Comparison of ENCODE assay signal across 11 mouse cellular contexts in genomic region chr19:5723934-5724548, GRCm38 (mm10). TPM values are rescaled to one million over a fixed set of nuclear protein-coding genes. Genes with fewer than 3 reads are reported as not detected.
DNase-seq lines count a peak whose midpoint lies in the region; ATAC-seq and TF ChIP-seq lines count a peak whose summit lies in the region.
"Had no signal": no experiment of that assay in that cellular context is flagged by ENCODE, and none has a peak within 500 bp of the region (broad histone marks: within the 10 kb centered on the region; RNA-seq: fewer than 3 reads in every experiment).

No protein-coding gene starts in this region.

- no peak overlapping the region for H3K4me3 ChIP-seq in forebrain, embryonic 11.5 days (ENCODE audit: low read depth, low read length)
- H3K4me3 ChIP-seq in forebrain, postnatal 0 days (ENCODE audit: low read depth, low read length): no peak overlapping the region
- peak overlapping the region; percentile 53 for H3K4me3 ChIP-seq in lung, embryonic 16.5 days (ENCODE audit: low read length)
- H3K4me3 ChIP-seq in intestine, embryonic 15.5 days (replicated peaks): peak overlapping the region; percentile 53
- H3K4me3 ChIP-seq in neural tube, embryonic 15.5 days (replicated peaks): 0 out of 2 replicates have a peak overlapping the region, but pooled peaks have one; percentile 35

- TF ChIP-seq CTCF in forebrain, postnatal 0 days (IDR thresholded peaks at IDR 0.05; ENCODE audit: low read depth): no peak

- 77% methylated on average over 4 of the region's 4 CpGs for WGBS in forebrain, embryonic 11.5 days
- WGBS in forebrain, postnatal 0 days: 75% methylated on average over 4 of the region's 4 CpGs
- 62% methylated on average over 4 of the region's 4 CpGs for WGBS in lung, embryonic 16.5 days
- WGBS in intestine, embryonic 15.5 days: 59% methylated on average over 4 of the region's 4 CpGs
- 68% methylated on average over 4 of the region's 4 CpGs for WGBS in neural tube, embryonic 15.5 days

- H3K9me3 ChIP-seq in forebrain, embryonic 11.5 days (ENCODE audit: control insufficient read depth, low read length): no peaks in the 10 kb centered on the region
- no peaks in the 10 kb centered on the region for H3K9me3 ChIP-seq in forebrain, postnatal 0 days (ENCODE audit: low read length)
- H3K9me3 ChIP-seq in lung, embryonic 16.5 days (ENCODE audit: control insufficient read depth, low read length): no peaks in the 10 kb centered on the region
- no peaks in the 10 kb centered on the region for H3K9me3 ChIP-seq in intestine, embryonic 15.5 days
- H3K9me3 ChIP-seq in neural tube, embryonic 15.5 days (replicated peaks): no peaks in the 10 kb centered on the region

- no peaks in the 10 kb centered on the region for H3K27me3 ChIP-seq in forebrain, embryonic 11.5 days (ENCODE audit: control insufficient read depth, insufficient read depth, low read length)
- no peaks in the 10 kb centered on the region for H3K27me3 ChIP-seq in forebrain, postnatal 0 days (ENCODE audit: insufficient read depth, low read length)
- no peaks in the 10 kb centered on the region for H3K27me3 ChIP-seq in lung, embryonic 16.5 days (ENCODE audit: control insufficient read depth, insufficient read depth, low read depth, low read length)
- no peaks in the 10 kb centered on the region for H3K27me3 ChIP-seq in intestine, embryonic 15.5 days (replicated peaks)
- no peaks in the 10 kb centered on the region for H3K27me3 ChIP-seq in neural tube, embryonic 15.5 days (replicated peaks)

- H3K4me1 ChIP-seq in forebrain, embryonic 11.5 days (replicated peaks; ENCODE audit: control insufficient read depth, insufficient read depth, low read length): peaks cover 19% of the 10 kb centered on the region; the same call in 1 of the 2 replicates
- peaks cover 20% of the 10 kb centered on the region for H3K4me1 ChIP-seq in forebrain, postnatal 0 days (ENCODE audit: insufficient read depth)
- H3K4me1 ChIP-seq in lung, embryonic 16.5 days (replicated peaks; ENCODE audit: control insufficient read depth, insufficient read depth, low read length): peaks cover 41% of the 10 kb centered on the region
- peaks cover 52% of the 10 kb centered on the region for H3K4me1 ChIP-seq in intestine, embryonic 15.5 days (replicated peaks)
- H3K4me1 ChIP-seq in neural tube, embryonic 15.5 days: peaks cover 49% of the 10 kb centered on the region

- no peak for ATAC-seq in forebrain, embryonic 11.5 days (replicated peaks; ENCODE audit: low FRiP score)
- ATAC-seq in forebrain, postnatal 0 days: no peak
- ATAC-seq in lung, embryonic 16.5 days (ENCODE audit: low read depth): no peak
- no peak for ATAC-seq in intestine, embryonic 15.5 days
- no peak for ATAC-seq in neural tube, embryonic 15.5 days (ENCODE audit: low FRiP score)

- H3K9ac ChIP-seq in forebrain, embryonic 11.5 days (ENCODE audit: low read length): peak overlapping the region; percentile 3; the same call in 1 of the 2 replicates
- no peak overlapping the region for H3K9ac ChIP-seq in forebrain, postnatal 0 days
- peak overlapping the region; percentile 79 for H3K9ac ChIP-seq in lung, embryonic 16.5 days (ENCODE audit: low read length)
- peak overlapping the region; percentile 75 for H3K9ac ChIP-seq in intestine, embryonic 15.5 days
- H3K9ac ChIP-seq in neural tube, embryonic 15.5 days (replicated peaks): 0 out of 2 replicates have a peak overlapping the region, but pooled peaks have one; percentile 18

- no peak for DNase-seq in forebrain, embryonic 11.5 days (ENCODE audit: low spot score)
- no peak for DNase-seq in forebrain, postnatal 0 days
- no peak for DNase-seq in lung, postnatal 10 days
- no peak for DNase-seq in frontal cortex, postnatal 36 days (ENCODE audit: low spot score in 2 of 2)
- no peak for DNase-seq in layer of hippocampus, adult 9-10 months (ENCODE audit: low spot score)
- DNase-seq: embryo, embryonic 11 days; midbrain, embryonic 14.5 days had no signal

- H3K27ac ChIP-seq in forebrain, embryonic 11.5 days (ENCODE audit: low read depth, low read length): no peak overlapping the region
- no peak overlapping the region for H3K27ac ChIP-seq in forebrain, postnatal 0 days (ENCODE audit: low read depth, low read length)
- 0 out of 2 replicates have a peak overlapping the region, but pooled peaks have one; percentile 81 for H3K27ac ChIP-seq in lung, embryonic 16.5 days (ENCODE audit: low read length)
- H3K27ac ChIP-seq in intestine, embryonic 15.5 days: peak overlapping the region; percentile 81
- no peak overlapping the region for H3K27ac ChIP-seq in neural tube, embryonic 15.5 days (replicated peaks)

- 0 out of 2 replicates have a peak overlapping the region, but pooled peaks have one; percentile 15 for H3K4me2 ChIP-seq in forebrain, embryonic 11.5 days (ENCODE audit: low read depth, low read length, severe bottlenecking)
- no peak overlapping the region for H3K4me2 ChIP-seq in forebrain, postnatal 0 days (ENCODE audit: low read depth)
- H3K4me2 ChIP-seq in lung, embryonic 16.5 days (ENCODE audit: low read depth, low read length): peak overlapping the region; percentile 63
- H3K4me2 ChIP-seq in intestine, embryonic 15.5 days (replicated peaks): peak overlapping the region; percentile 90
- H3K4me2 ChIP-seq in neural tube, embryonic 15.5 days: peak overlapping the region; percentile 89; the same call in 1 of the 2 replicates

- H3K36me3 ChIP-seq in forebrain, embryonic 11.5 days (ENCODE audit: control insufficient read depth, insufficient read depth, low read length): peaks cover 8% of the 10 kb centered on the region
- H3K36me3 ChIP-seq in forebrain, postnatal 0 days (ENCODE audit: insufficient read depth): peaks cover 49% of the 10 kb centered on the region
- H3K36me3 ChIP-seq in lung, embryonic 16.5 days (ENCODE audit: control insufficient read depth, insufficient read depth, low read length): peaks cover 18% of the 10 kb centered on the region
- peaks cover 31% of the 10 kb centered on the region for H3K36me3 ChIP-seq in intestine, embryonic 15.5 days
- peaks cover 47% of the 10 kb centered on the region for H3K36me3 ChIP-seq in neural tube, embryonic 15.5 days

RNA-seq across cellular contexts. Expression of gene Ehbp1l1, which starts 2.1 kb away (rescaled TPM):
- 6.8 and 7.4 TPM in 2 replicates for polyA plus RNA-seq in forebrain, embryonic 11.5 days (2014; fragmentation: Nextera tagmentation; extraction: Ambion mirVana)
- 28.5 and 33.2 TPM in 2 replicates for total RNA-seq in forebrain, postnatal 0 days (2014; rRNA removed)
- polyA plus RNA-seq in forebrain, postnatal 0 days (2015; fragmentation: Nextera tagmentation; extraction: Ambion mirVana): 41.3 and 53.0 TPM in 2 replicates
- 25.3 and 25.9 TPM in 2 replicates for polyA plus RNA-seq in lung, embryonic 16.5 days (2015; fragmentation: Nextera tagmentation; extraction: Ambion mirVana)
- 38.6 and 40.1 TPM in 2 replicates for polyA plus RNA-seq in intestine, embryonic 15.5 days (2015; fragmentation: Nextera tagmentation; extraction: Ambion mirVana)
- polyA plus RNA-seq in neural tube, embryonic 15.5 days (2015; fragmentation: Nextera tagmentation; extraction: Ambion mirVana): 15.9 and 18.6 TPM in 2 replicates

RNA-seq across cellular contexts. Expression of gene Fam89b, which starts 5.4 kb away (rescaled TPM):
- 140 and 162 TPM in 2 replicates for polyA plus RNA-seq in forebrain, embryonic 11.5 days (2014; fragmentation: Nextera tagmentation; extraction: Ambion mirVana)
- total RNA-seq in forebrain, postnatal 0 days (2014; rRNA removed): 169 and 172 TPM in 2 replicates
- 165 and 200 TPM in 2 replicates for polyA plus RNA-seq in forebrain, postnatal 0 days (2015; fragmentation: Nextera tagmentation; extraction: Ambion mirVana)
- polyA plus RNA-seq in lung, embryonic 16.5 days (2015; fragmentation: Nextera tagmentation; extraction: Ambion mirVana): 89.1 and 92.9 TPM in 2 replicates
- 68.7 and 69.6 TPM in 2 replicates for polyA plus RNA-seq in intestine, embryonic 15.5 days (2015; fragmentation: Nextera tagmentation; extraction: Ambion mirVana)
- 122 and 138 TPM in 2 replicates for polyA plus RNA-seq in neural tube, embryonic 15.5 days (2015; fragmentation: Nextera tagmentation; extraction: Ambion mirVana)

RNA-seq across cellular contexts. Expression of gene Ltbp3, which starts 16.7 kb away (rescaled TPM):
- polyA plus RNA-seq in forebrain, embryonic 11.5 days (2014; fragmentation: Nextera tagmentation; extraction: Ambion mirVana): 5.0 and 5.5 TPM in 2 replicates
- 21.3 and 22.7 TPM in 2 replicates for total RNA-seq in forebrain, postnatal 0 days (2014; rRNA removed)
- 5.9 and 12.4 TPM in 2 replicates for polyA plus RNA-seq in forebrain, postnatal 0 days (2015; fragmentation: Nextera tagmentation; extraction: Ambion mirVana)
- polyA plus RNA-seq in lung, embryonic 16.5 days (2015; fragmentation: Nextera tagmentation; extraction: Ambion mirVana): 52.3 and 61.9 TPM in 2 replicates
- polyA plus RNA-seq in intestine, embryonic 15.5 days (2015; fragmentation: Nextera tagmentation; extraction: Ambion mirVana): 20.7 and 21.7 TPM in 2 replicates
- polyA plus RNA-seq in neural tube, embryonic 15.5 days (2015; fragmentation: Nextera tagmentation; extraction: Ambion mirVana): 15.6 and 19.1 TPM in 2 replicates

RNA-seq across cellular contexts. Expression of gene Kcnk7, which starts 19.9 kb away (rescaled TPM):
- not detected in 2 replicates for polyA plus RNA-seq in forebrain, embryonic 11.5 days (2014; fragmentation: Nextera tagmentation; extraction: Ambion mirVana)
- not detected in 2 replicates for total RNA-seq in forebrain, postnatal 0 days (2014; rRNA removed)
- polyA plus RNA-seq in forebrain, postnatal 0 days (2015; fragmentation: Nextera tagmentation; extraction: Ambion mirVana): 0.17 TPM in 1 of 2 replicates, not detected in the other
- 0.36 and 0.50 TPM in 2 replicates for polyA plus RNA-seq in lung, embryonic 16.5 days (2015; fragmentation: Nextera tagmentation; extraction: Ambion mirVana)
- polyA plus RNA-seq in intestine, embryonic 15.5 days (2015; fragmentation: Nextera tagmentation; extraction: Ambion mirVana): 0.29 and 0.43 TPM in 2 replicates
- 0.35 and 0.45 TPM in 2 replicates for polyA plus RNA-seq in neural tube, embryonic 15.5 days (2015; fragmentation: Nextera tagmentation; extraction: Ambion mirVana)
- total RNA-seq: adrenal gland, adult 18-20 months had no signal

RNA-seq across cellular contexts. Expression of gene Pcnx3, which starts 35.3 kb away (rescaled TPM):
- polyA plus RNA-seq in forebrain, embryonic 11.5 days (2014; fragmentation: Nextera tagmentation; extraction: Ambion mirVana): 34.1 and 37.7 TPM in 2 replicates
- 57.4 and 67.1 TPM in 2 replicates for total RNA-seq in forebrain, postnatal 0 days (2014; rRNA removed)
- polyA plus RNA-seq in forebrain, postnatal 0 days (2015; fragmentation: Nextera tagmentation; extraction: Ambion mirVana): 10.2 and 17.2 TPM in 2 replicates
- polyA plus RNA-seq in lung, embryonic 16.5 days (2015; fragmentation: Nextera tagmentation; extraction: Ambion mirVana): 18.3 and 20.8 TPM in 2 replicates
- polyA plus RNA-seq in intestine, embryonic 15.5 days (2015; fragmentation: Nextera tagmentation; extraction: Ambion mirVana): 16.3 and 16.8 TPM in 2 replicates
- 21.0 and 23.4 TPM in 2 replicates for polyA plus RNA-seq in neural tube, embryonic 15.5 days (2015; fragmentation: Nextera tagmentation; extraction: Ambion mirVana)

Comparison
In these comparisons a context has a peak if more than half of its experiments do, and no peak if none do; other contexts are left out.
1. H3K27ac ChIP-seq: peak in lung, embryonic 16.5 days (single experiment) and intestine, embryonic 15.5 days (single experiment); none in forebrain, embryonic 11.5 days (single experiment), forebrain, postnatal 0 days (single experiment) and neural tube, embryonic 15.5 days (single experiment).
2. H3K4me3 ChIP-seq: peak in lung, embryonic 16.5 days (single experiment), intestine, embryonic 15.5 days (single experiment) and neural tube, embryonic 15.5 days (single experiment); none in forebrain, embryonic 11.5 days (single experiment) and forebrain, postnatal 0 days (single experiment).